Mouse (Mus musculus) forebrain, embryonic 14.5 days (tissue): Measurements from ENCODE around the gene Ugt1a6a. TPM values are rescaled to one million over a fixed set of nuclear protein-coding genes. Genes with fewer than 3 reads are reported as not detected.

Source experiments
- ATAC-seq: fragments of 200-750 bp; cut with Nextera tagmentation; 2 replicates; pipeline ENCODE4 v1.8.0; 2017; ENCODE audit warnings: mild to moderate bottlenecking, moderate library complexity
- DNase-seq: peaks from one replicate; pipeline ENCODE4 v3.0.0-alpha.2; 2015; ENCODE audit warnings: low spot score
- H3K27ac ChIP-seq: fragments of 300-500 bp; sonication (generic); 2 replicates; pipeline ENCODE4 v1.5.1; 2014; ENCODE audit warnings: low read depth, mild to moderate bottlenecking, control low read depth, low read length, moderate library complexity
- H3K27me3 ChIP-seq: fragments of 300-500 bp; sonication (generic); replicated peaks from 2 replicates; pipeline ENCODE4 v1.6.1; 2014; ENCODE audit warnings: low read length, control low read depth, mixed read lengths; ENCODE audit not compliant: control insufficient read depth, insufficient read depth
- H3K36me3 ChIP-seq: fragments of 300-500 bp; sonication (generic); 2 replicates; pipeline ENCODE4 v1.6.1; 2014; ENCODE audit warnings: low read length, control low read depth; ENCODE audit not compliant: control insufficient read depth, insufficient read depth
- H3K4me1 ChIP-seq: fragments of 300-500 bp; sonication (generic); 2 replicates; pipeline ENCODE4 v1.6.1; 2014; ENCODE audit warnings: antibody characterized with exemption, low read length, control low read depth; ENCODE audit not compliant: control insufficient read depth, insufficient read depth
- H3K4me2 ChIP-seq: fragments of 300-500 bp; sonication (generic); 2 replicates; pipeline ENCODE4 v1.6.1; 2014; ENCODE audit warnings: mild to moderate bottlenecking, control low read depth, low read length
- H3K4me3 ChIP-seq: fragments of 300-500 bp; sonication (generic); 2 replicates; pipeline ENCODE4 v1.5.1; 2014; ENCODE audit warnings: low read depth, low read length, control low read depth
- H3K9ac ChIP-seq: fragments of 300-500 bp; sonication (generic); 2 replicates; pipeline ENCODE4 v1.6.1; 2014; ENCODE audit warnings: mild to moderate bottlenecking, low read length, control low read depth, moderate library complexity
- H3K9me3 ChIP-seq: fragments of 300-500 bp; sonication (generic); replicated peaks from 2 replicates; pipeline ENCODE4 v1.6.1; 2016; ENCODE audit warnings: low read length, control low read depth, mixed read lengths; ENCODE audit not compliant: control insufficient read depth
- WGBS: fragments of 180-500 bp; shearing (Covaris S2); extraction: QIAGEN DNeasy Blood & Tissue Kit; methylation state at CpG from one replicate; pipeline ENCODE4 v1.1.7; 2014; 5-methylcytosine and 5-hydroxymethylcytosine counted together
- polyA plus RNA-seq: library from polyadenylated mRNA; unstranded; fragments of >200 nt; fragmentation: Nextera tagmentation; extraction: Ambion mirVana; gene quantifications from 2 replicates; pipeline ENCODE4 v1.2.1, GENCODE M21; 2014

The Ugt1a6a gene
- polyA plus RNA-seq, 1 experiment from 2014 or later = 2.3 TPM

DNA sequence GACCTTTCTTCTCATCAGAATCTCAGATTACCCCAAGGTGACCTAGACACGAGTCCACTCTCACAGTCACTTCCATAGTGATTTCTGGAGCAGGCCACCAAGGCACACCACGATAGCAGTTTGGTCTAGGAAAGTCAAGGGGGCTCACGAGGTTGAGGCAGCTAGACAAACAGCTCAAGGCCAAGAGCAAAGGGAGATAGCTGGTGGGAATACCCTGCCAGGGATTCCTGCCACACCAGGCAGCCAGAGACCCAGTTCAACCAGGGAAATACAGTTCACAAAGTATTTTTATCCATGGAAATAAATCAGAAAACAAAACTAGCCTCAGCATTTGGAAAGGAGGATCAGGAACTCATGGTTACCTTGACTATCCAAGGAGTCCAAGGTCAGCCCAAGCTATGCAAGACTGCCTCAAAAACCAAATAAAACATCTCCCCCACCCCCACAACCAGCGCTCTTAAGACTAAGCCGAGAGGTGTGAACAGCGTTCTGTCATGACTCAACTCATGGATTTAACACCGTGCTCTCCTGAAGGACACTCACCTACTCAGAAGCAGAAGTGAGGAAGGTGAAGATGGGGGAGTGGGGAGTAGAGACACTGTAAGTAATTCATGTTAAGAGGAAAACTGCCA is 129.7 kb downstream of the Ugt1a6a start:
- Histone ChIP-seq H3K9ac (no peak overlapping the region), H3K9me3 (no peaks in the 10 kb centered on the region), H3K4me1 (no peaks in the 10 kb centered on the region), H3K27me3 (no peaks in the 10 kb centered on the region), H3K27ac (no peak overlapping the region), H3K4me3 (no peak overlapping the region), H3K36me3 (peaks cover 100% of the 10 kb centered on the region), H3K4me2 (no peak overlapping the region)
- WGBS = 90% methylated on average over 7 of the region's 7 CpGs
- DNase-seq (no peak), ATAC-seq (no peak)

DNA sequence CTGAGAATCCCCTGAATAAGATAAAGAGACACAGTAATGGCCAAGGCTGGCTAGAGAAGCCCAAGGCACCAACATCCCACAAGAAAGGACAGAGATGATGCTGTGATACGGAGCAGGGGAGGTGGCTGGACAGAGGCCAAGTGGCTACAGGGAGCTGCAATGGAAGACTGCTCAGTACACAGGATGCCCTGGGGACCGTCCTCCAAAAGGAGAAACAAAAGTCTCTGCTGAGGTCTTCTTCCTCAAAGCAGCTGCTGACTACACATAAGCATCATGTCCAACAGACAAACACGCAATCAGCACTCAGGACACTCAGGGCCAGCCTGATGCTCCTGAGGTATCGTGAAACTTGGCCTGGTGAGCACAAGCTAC is 130.2 kb downstream of the Ugt1a6a start:
- Histone ChIP-seq H3K4me3 (no peak overlapping the region), H3K36me3 (peaks cover 100% of the 10 kb centered on the region), H3K27ac (no peak overlapping the region), H3K9me3 (no peaks in the 10 kb centered on the region), H3K9ac (no peak overlapping the region), H3K27me3 (no peaks in the 10 kb centered on the region), H3K4me2 (no peak overlapping the region), H3K4me1 (no peaks in the 10 kb centered on the region)
- no peak for DNase-seq
- ATAC-seq = no peak
- 78% methylated on average over 4 of the region's 4 CpGs for WGBS

- 89% methylated on average over 13 of the region's 13 CpGs for WGBS
- Histone ChIP-seq H3K4me1 (no peaks in the 10 kb centered on the region), H3K27ac (no peak overlapping the region), H3K27me3 (no peaks in the 10 kb centered on the region), H3K36me3 (peaks cover 91% of the 10 kb centered on the region), H3K4me2 (no peak overlapping the region), H3K9me3 (no peaks in the 10 kb centered on the region), H3K4me3 (no peak overlapping the region), H3K9ac (no peak overlapping the region)
- DNase-seq = no peak
- no peak for ATAC-seq
Observed at GRCm38 (mm10) chr1:88266123-88266522, 131.5 kb downstream of the Ugt1a6a start.

DNA sequence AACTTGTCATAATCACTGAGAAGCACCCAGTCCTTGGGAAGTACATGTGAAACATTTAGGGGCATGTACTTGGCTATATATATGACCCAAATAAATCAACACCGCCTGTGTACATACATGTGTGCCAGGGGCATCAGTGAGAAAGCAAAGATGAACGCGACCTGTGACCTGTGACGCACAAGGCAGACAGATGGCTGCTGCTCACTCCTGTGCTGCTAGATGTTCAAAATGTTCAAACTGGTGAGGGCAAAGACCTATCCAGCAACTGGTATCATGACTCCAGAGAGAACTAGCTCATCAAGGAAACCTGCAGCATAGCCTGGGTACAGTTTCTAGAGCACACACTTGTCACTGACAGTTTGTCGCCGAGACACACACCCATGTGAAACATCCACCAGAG is 132.9 kb downstream of the Ugt1a6a start:
- DNase-seq = no peak
- H3K4me2 ChIP-seq = no peak overlapping the region

GRCm38 (mm10) chr1:88268070-88268469 is 133.5 kb downstream of the Ugt1a6a start:
- no peak for ATAC-seq
- H3K4me1 ChIP-seq = no peaks in the 10 kb centered on the region

More for the DNA sequence above, 132.9 kb downstream of the Ugt1a6a start:
- no peaks in the 10 kb centered on the region for H3K27me3 ChIP-seq
- ATAC-seq = no peak
- peaks cover 89% of the 10 kb centered on the region for H3K36me3 ChIP-seq
- WGBS = 95% methylated on average over 6 of the region's 6 CpGs
- H3K4me1 ChIP-seq = no peaks in the 10 kb centered on the region
- no peak overlapping the region for H3K4me3 ChIP-seq
- no peaks in the 10 kb centered on the region for H3K9me3 ChIP-seq
- H3K9ac ChIP-seq = no peak overlapping the region
- no peak overlapping the region for H3K27ac ChIP-seq

More at GRCm38 (mm10) chr1:88268070-88268469, 133.5 kb downstream of the Ugt1a6a start:
- DNase-seq = no peak
- Histone ChIP-seq H3K27me3 (no peaks in the 10 kb centered on the region), H3K36me3 (peaks cover 89% of the 10 kb centered on the region), H3K27ac (no peak overlapping the region), H3K4me2 (no peak overlapping the region), H3K9me3 (no peaks in the 10 kb centered on the region), H3K4me3 (no peak overlapping the region), H3K9ac (no peak overlapping the region)
- 85% methylated on average over 6 of the region's 6 CpGs for WGBS

Other genes with a start within 250 kb of the Ugt1a6a start
- 16.4 and 18.5 TPM in 2 replicates for gene Usp40, start 126.3 kb upstream of the Ugt1a6a start, polyA plus RNA-seq
- gene Ugt1a10, start 79.4 kb upstream of the Ugt1a6a start, polyA plus RNA-seq = not detected in 2 replicates
- gene Ugt1a9, start 64.0 kb upstream of the Ugt1a6a start, polyA plus RNA-seq = not detected in 2 replicates
- not detected in 2 replicates for gene Ugt1a8, start 47.0 kb upstream of the Ugt1a6a start, polyA plus RNA-seq
- gene Ugt1a7c, start 39.7 kb upstream of the Ugt1a6a start, polyA plus RNA-seq = 0.36 and 1.3 TPM in 2 replicates
- gene Ugt1a6b, start 31.6 kb upstream of the Ugt1a6a start, polyA plus RNA-seq = 2.0 and 2.3 TPM in 2 replicates
- gene Ugt1a5, start 31.2 kb downstream of the Ugt1a6a start, polyA plus RNA-seq = not detected in 2 replicates
- not detected in 2 replicates for gene Ugt1a2, start 65.8 kb downstream of the Ugt1a6a start, polyA plus RNA-seq
- gene Dnajb3, start 71.0 kb downstream of the Ugt1a6a start, polyA plus RNA-seq = 11.8 and 14.4 TPM in 2 replicates
- not detected in 2 replicates for gene Ugt1a1, start 77.2 kb downstream of the Ugt1a6a start, polyA plus RNA-seq
- gene Mroh2a, start 92.2 kb downstream of the Ugt1a6a start, polyA plus RNA-seq = 1.3 and 1.7 TPM in 2 replicates
- 64.5 and 76.3 TPM in 2 replicates for gene Hjurp, start 142.8 kb downstream of the Ugt1a6a start, polyA plus RNA-seq
- not detected in 2 replicates for gene Trpm8, start 142.9 kb downstream of the Ugt1a6a start, polyA plus RNA-seq